Mouse (Mus musculus): ENCODE measurements around the gene Slc1a7.

DNA sequence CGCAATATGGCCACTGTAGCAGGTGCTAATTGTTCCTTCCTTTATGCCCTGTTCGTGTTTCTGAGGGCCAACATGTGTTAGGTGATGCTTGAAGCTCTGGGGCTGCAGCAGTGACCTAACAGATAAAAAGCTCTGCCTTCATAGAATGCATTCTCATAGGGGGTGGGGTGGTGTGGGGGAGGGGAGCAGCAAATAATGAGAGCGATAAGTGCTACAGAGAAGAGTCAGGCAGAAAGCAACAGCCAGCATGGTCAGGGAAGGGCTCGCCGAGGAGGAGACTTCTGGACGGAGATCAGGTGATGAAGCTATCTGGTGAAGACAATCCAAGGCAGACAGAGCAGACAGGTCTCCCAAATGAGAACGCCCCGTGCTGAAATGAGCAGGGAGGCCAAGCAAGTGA, 84.5 kb downstream of the Slc1a7 start:
- TF ChIP-seq CTCF (conservative IDR thresholded peaks at IDR 0.05; ENCODE audit: insufficient read depth, insufficient read length, low read depth, low read length), result no peak
- TF ChIP-seq POLR2A (IDR thresholded peaks at IDR 0.05; ENCODE audit: low read depth, low read length), result no peak
